Mouse (Mus musculus): ENCODE measurements around the gene Fam167b. TPM values are rescaled to one million over a fixed set of nuclear protein-coding genes. Genes with fewer than 3 reads are reported as not detected.

Gene Fam167b
- polyA plus RNA-seq, 1 experiment from 2014 or later = 0.35 TPM

Small RNA genes lying within 50 kb of the gene (microRNA-seq; reads per million reads assigned to microRNA genes)
- gene Mir8119 = not detected

Other genes with a start within 250 kb of the Fam167b start
- gene Rbbp4, start 243.2 kb downstream of the Fam167b start, polyA plus RNA-seq (2015; fragmentation: Nextera tagmentation; extraction: Ambion mirVana) = 419 and 460 TPM in 2 replicates
- gene Zbtb8os, start 242.9 kb downstream of the Fam167b start, polyA plus RNA-seq (2015; fragmentation: Nextera tagmentation; extraction: Ambion mirVana) = 28.0 and 32.2 TPM in 2 replicates
- 17.2 and 19.7 TPM in 2 replicates for gene Zbtb8a, start 200.4 kb downstream of the Fam167b start, polyA plus RNA-seq (2015; fragmentation: Nextera tagmentation; extraction: Ambion mirVana)
- 12.0 TPM in 2 replicates for gene Zbtb8b, start 137.7 kb downstream of the Fam167b start, polyA plus RNA-seq (2015; fragmentation: Nextera tagmentation; extraction: Ambion mirVana)
- gene Bsdc1, start 117.0 kb downstream of the Fam167b start, polyA plus RNA-seq (2015; fragmentation: Nextera tagmentation; extraction: Ambion mirVana) = 34.0 and 36.7 TPM in 2 replicates
- gene Tssk3, start 87.5 kb downstream of the Fam167b start, polyA plus RNA-seq (2015; fragmentation: Nextera tagmentation; extraction: Ambion mirVana) = 0.16 and 0.26 TPM in 2 replicates
- gene Fam229a, start 87.4 kb downstream of the Fam167b start, polyA plus RNA-seq (2015; fragmentation: Nextera tagmentation; extraction: Ambion mirVana) = not detected in 2 replicates
- gene Marcksl1, start 65.0 kb downstream of the Fam167b start, polyA plus RNA-seq (2015; fragmentation: Nextera tagmentation; extraction: Ambion mirVana) = 1,749 and 1,885 TPM in 2 replicates
- 138 TPM in 2 replicates for gene Hdac1, start 35.8 kb downstream of the Fam167b start, polyA plus RNA-seq (2015; fragmentation: Nextera tagmentation; extraction: Ambion mirVana)
- gene Lck, start 4.9 kb downstream of the Fam167b start, polyA plus RNA-seq (2015; fragmentation: Nextera tagmentation; extraction: Ambion mirVana) = 5.9 and 7.1 TPM in 2 replicates
- gene Eif3i, start 22.1 kb upstream of the Fam167b start, polyA plus RNA-seq (2015; fragmentation: Nextera tagmentation; extraction: Ambion mirVana) = 210 and 220 TPM in 2 replicates
- gene Tmem234, start 22.1 kb upstream of the Fam167b start, polyA plus RNA-seq (2015; fragmentation: Nextera tagmentation; extraction: Ambion mirVana) = 205 and 214 TPM in 2 replicates
- gene Dcdc2b, start 35.7 kb upstream of the Fam167b start, polyA plus RNA-seq (2015; fragmentation: Nextera tagmentation; extraction: Ambion mirVana) = 2.6 and 3.5 TPM in 2 replicates
- gene Iqcc, start 40.5 kb upstream of the Fam167b start, polyA plus RNA-seq (2015; fragmentation: Nextera tagmentation; extraction: Ambion mirVana) = 30.0 and 35.8 TPM in 2 replicates
- 133 and 137 TPM in 2 replicates for gene Ccdc28b, start 45.4 kb upstream of the Fam167b start, polyA plus RNA-seq (2015; fragmentation: Nextera tagmentation; extraction: Ambion mirVana)
- gene Txlna, start 62.5 kb upstream of the Fam167b start, polyA plus RNA-seq (2015; fragmentation: Nextera tagmentation; extraction: Ambion mirVana) = 62.9 and 66.3 TPM in 2 replicates
- gene Kpna6, start 94.2 kb upstream of the Fam167b start, polyA plus RNA-seq (2015; fragmentation: Nextera tagmentation; extraction: Ambion mirVana) = 13.7 and 16.9 TPM in 2 replicates
- 20.3 and 24.0 TPM in 2 replicates for gene Tmem39b, start 118.3 kb upstream of the Fam167b start, polyA plus RNA-seq (2015; fragmentation: Nextera tagmentation; extraction: Ambion mirVana)
- gene Khdrbs1, start 163.8 kb upstream of the Fam167b start, polyA plus RNA-seq (2015; fragmentation: Nextera tagmentation; extraction: Ambion mirVana) = 180 and 182 TPM in 2 replicates
- 287 and 316 TPM in 2 replicates for gene Ptp4a2, start 232.7 kb upstream of the Fam167b start, polyA plus RNA-seq (2015; fragmentation: Nextera tagmentation; extraction: Ambion mirVana)

Data from midbrain, embryonic 13.5 days (tissue).